Mouse (Mus musculus) spleen, postnatal 36 days (tissue): ENCODE results near the gene Magea4.

Experiments used
- DNase-seq, 2 experiments: peaks; one replicate each; pipeline ENCODE4 v3.0.0; 2022; ENCODE audit warnings: low spot score in 2 of 2, mixed read lengths in 1 of 2

The Magea4 gene

DNA sequence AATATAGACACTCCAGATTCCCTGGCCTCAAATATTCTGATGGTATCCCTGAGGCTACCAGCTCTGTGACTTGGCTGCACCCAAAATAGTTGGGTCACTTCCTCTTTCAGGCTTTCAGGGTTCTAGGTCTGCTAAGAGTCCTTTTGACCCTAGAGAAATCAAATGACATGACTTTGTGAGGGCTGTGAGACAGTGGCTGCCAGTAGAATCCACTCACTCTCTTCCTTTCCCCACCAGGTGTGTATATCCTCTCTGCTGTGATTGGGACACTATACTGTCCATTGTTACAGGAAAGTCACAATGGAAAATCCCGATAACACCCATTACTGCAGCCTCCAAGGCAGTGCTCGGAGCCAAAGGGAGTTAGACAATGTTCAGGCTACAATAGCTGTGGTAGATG, at the start of gene Magea4:
Gene Magea4 (plus strand): TSS at position 301 of the 400 bp plus-strand sequence.
- no peak for DNase-seq

DNA sequence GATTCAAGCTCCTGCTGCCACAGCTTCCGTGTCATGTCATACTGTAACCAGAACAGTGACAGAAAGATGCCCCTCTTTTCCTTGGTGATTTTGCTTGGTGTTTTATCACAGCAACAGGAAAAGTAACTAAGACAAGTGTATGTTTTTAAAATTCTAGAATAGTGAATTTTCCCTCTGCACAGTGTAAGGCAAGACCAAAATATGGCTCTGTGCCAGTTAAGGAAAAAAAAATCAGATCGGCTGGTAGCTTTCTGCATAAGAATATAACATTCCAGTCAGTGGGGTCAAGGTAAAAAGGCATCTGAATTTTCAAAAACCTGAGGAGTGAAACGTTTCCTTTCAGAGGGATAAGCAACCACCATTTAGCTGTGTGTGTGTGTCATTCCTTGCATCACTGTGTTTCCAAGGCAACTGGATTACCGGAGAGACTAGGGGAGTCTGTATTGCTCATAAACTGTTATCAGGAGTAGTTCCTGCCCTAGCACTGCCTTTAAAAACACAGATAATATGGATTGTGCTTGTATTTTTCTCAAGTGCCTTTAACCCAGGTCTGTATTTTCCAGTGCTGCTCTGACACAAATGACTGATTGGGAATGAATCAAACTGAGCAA, 18.8 kb upstream of the Magea4 start:
- no peak for DNase-seq

DNA sequence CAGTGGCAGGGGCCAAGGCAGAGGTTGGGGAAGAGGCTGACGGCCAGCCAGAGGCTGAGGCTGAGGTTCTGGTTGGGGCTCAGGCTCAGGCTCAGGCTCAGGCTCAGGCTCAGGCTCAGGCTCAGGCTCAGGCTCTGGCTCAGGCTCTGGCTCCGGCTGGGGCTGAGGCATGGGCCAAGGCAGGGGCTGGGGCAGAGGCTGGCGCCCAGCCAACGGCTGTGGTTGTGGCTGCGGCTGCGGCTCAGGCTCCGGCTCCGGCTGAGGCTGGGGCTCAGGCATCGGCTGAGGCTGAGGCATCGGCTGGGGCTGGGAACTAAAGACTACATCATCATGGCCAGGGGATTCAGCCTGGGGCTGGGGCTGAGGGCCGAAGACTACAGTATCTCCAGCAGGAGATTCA, 48.8 kb downstream of the Magea4 start:
- no peak for DNase-seq
